Mouse (Mus musculus) MEL (cell line): Measurements from ENCODE around the gene Mapk7.

Experiments used
- CTCF ChIP-seq, 3 experiments: IDR thresholded peaks in 2 of 3; conservative IDR thresholded peaks in 1 of 3; 2 replicates each; pipeline ENCODE4 v1.5.1; 2011 to 2012; ENCODE audit warnings: low read length in 3 of 3, low read depth in 2 of 3, mild to moderate bottlenecking in 2 of 3, improper control_type of control experiment in 1 of 3, inconsistent platforms in 1 of 3, mixed read lengths in 1 of 3, moderate library complexity in 1 of 3; ENCODE audit not compliant: control insufficient read depth in 1 of 3, insufficient read depth in 1 of 3, poor library complexity in 1 of 3, severe bottlenecking in 1 of 3
- EP300 ChIP-seq, 2 experiments: IDR thresholded peaks; 2 replicates each; pipeline ENCODE4 v1.6.1; 2011; ENCODE audit warnings: improper control_type of control experiment in 2 of 2, low read length in 2 of 2, low read depth in 1 of 2, mild to moderate bottlenecking in 1 of 2
- GATA1 ChIP-seq: IDR thresholded peaks from 2 replicates; pipeline ENCODE4 v1.6.1; 2011; ENCODE audit warnings: low read depth, low read length, improper control_type of control experiment
- HCFC1 ChIP-seq: IDR thresholded peaks from 2 replicates; pipeline ENCODE4 v1.6.1; 2012; ENCODE audit warnings: low read depth, mild to moderate bottlenecking, inconsistent platforms, low read length, improper control_type of control experiment, moderate library complexity
- MAX ChIP-seq: IDR thresholded peaks from 2 replicates; pipeline ENCODE4 v1.6.1; 2011; ENCODE audit warnings: low read length, improper control_type of control experiment
- NELFE ChIP-seq: IDR thresholded peaks from 2 replicates; pipeline ENCODE4 v1.6.1; 2011; ENCODE audit warnings: low read depth, low read length, improper control_type of control experiment
- NRF1 ChIP-seq: IDR thresholded peaks from 2 replicates; pipeline ENCODE4 v1.6.1; 2014; ENCODE audit warnings: low read depth, mild to moderate bottlenecking, inconsistent platforms, low read length, improper control_type of control experiment, moderate library complexity; ENCODE audit not compliant: poor library complexity, insufficient read depth, severe bottlenecking
- POLR2A ChIP-seq, 2 experiments: IDR thresholded peaks; 2 replicates each; pipeline ENCODE4 v1.6.1; 2011 to 2012; ENCODE audit warnings: low read length in 2 of 2, mild to moderate bottlenecking in 2 of 2, control low read depth in 1 of 2, improper control_type of control experiment in 1 of 2, low read depth in 1 of 2, moderate library complexity in 1 of 2; ENCODE audit not compliant: control insufficient read depth in 1 of 2, insufficient read depth in 1 of 2, poor library complexity in 1 of 2
- ZNF384 ChIP-seq: IDR thresholded peaks from 2 replicates; pipeline ENCODE4 v1.6.1; 2012; ENCODE audit warnings: low read depth, mild to moderate bottlenecking, inconsistent platforms, low read length, improper control_type of control experiment

DNA sequence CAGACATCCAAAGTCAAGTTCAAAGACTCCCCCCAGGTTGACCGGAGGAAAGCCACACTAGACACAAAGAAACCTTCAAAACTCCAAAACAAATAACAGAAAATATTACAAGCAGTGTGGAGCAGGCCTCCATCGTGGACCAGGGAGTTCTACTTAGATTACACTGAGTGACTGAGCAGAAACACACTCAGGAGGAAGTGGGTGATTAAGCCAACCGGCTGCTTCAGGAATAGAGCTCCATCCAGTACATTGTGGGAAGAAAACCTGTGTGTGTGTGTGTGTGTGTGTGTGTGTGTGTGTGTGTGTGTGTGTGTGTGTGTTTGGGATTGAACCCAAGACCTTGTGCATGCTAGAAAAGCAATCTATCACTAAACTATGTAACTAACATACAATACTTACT lies 55.0 kb downstream of the Mapk7 start:
- no peak for TF ChIP-seq CTCF (IDR thresholded peaks at IDR 0.05 in 2 of 3, conservative IDR thresholded peaks at IDR 0.05 in 1 of 3; ENCODE audit: control insufficient read depth in 1 of 3, insufficient read depth in 1 of 3, low read depth in 2 of 3, low read length in 3 of 3, poor library complexity in 1 of 3, severe bottlenecking in 1 of 3)
- no peak for TF ChIP-seq HCFC1
- TF ChIP-seq MAX: no peak
- no peak for TF ChIP-seq EP300 (IDR thresholded peaks at IDR 0.05; ENCODE audit: low read depth in 1 of 2, low read length in 2 of 2)
- no peak for TF ChIP-seq POLR2A (IDR thresholded peaks at IDR 0.05; ENCODE audit: control insufficient read depth in 1 of 2, insufficient read depth in 1 of 2, low read depth in 1 of 2, low read length in 2 of 2, poor library complexity in 1 of 2)
- no peak for TF ChIP-seq GATA1
- TF ChIP-seq ZNF384: no peak
- no peak for TF ChIP-seq NRF1
- no peak for TF ChIP-seq NELFE
